Mouse (Mus musculus) forebrain, embryonic 14.5 days (tissue): ENCODE measurements around the gene Gramd1b. TPM values are rescaled to one million over a fixed set of nuclear protein-coding genes. Genes with fewer than 3 reads are reported as not detected.

Experiments
- ATAC-seq: fragments of 200-750 bp; cut with Nextera tagmentation; 2 replicates; pipeline ENCODE4 v1.8.0; 2017; ENCODE audit warnings: mild to moderate bottlenecking, moderate library complexity
- DNase-seq: peaks from one replicate; pipeline ENCODE4 v3.0.0-alpha.2; 2015; ENCODE audit warnings: low spot score
- H3K27ac ChIP-seq: fragments of 300-500 bp; sonication (generic); 2 replicates; pipeline ENCODE4 v1.5.1; 2014; ENCODE audit warnings: low read depth, mild to moderate bottlenecking, control low read depth, low read length, moderate library complexity
- H3K27me3 ChIP-seq: fragments of 300-500 bp; sonication (generic); replicated peaks from 2 replicates; pipeline ENCODE4 v1.6.1; 2014; ENCODE audit warnings: low read length, control low read depth, mixed read lengths; ENCODE audit not compliant: control insufficient read depth, insufficient read depth
- H3K36me3 ChIP-seq: fragments of 300-500 bp; sonication (generic); 2 replicates; pipeline ENCODE4 v1.6.1; 2014; ENCODE audit warnings: low read length, control low read depth; ENCODE audit not compliant: control insufficient read depth, insufficient read depth
- H3K4me1 ChIP-seq: fragments of 300-500 bp; sonication (generic); 2 replicates; pipeline ENCODE4 v1.6.1; 2014; ENCODE audit warnings: antibody characterized with exemption, low read length, control low read depth; ENCODE audit not compliant: control insufficient read depth, insufficient read depth
- H3K4me2 ChIP-seq: fragments of 300-500 bp; sonication (generic); 2 replicates; pipeline ENCODE4 v1.6.1; 2014; ENCODE audit warnings: mild to moderate bottlenecking, control low read depth, low read length
- H3K4me3 ChIP-seq: fragments of 300-500 bp; sonication (generic); 2 replicates; pipeline ENCODE4 v1.5.1; 2014; ENCODE audit warnings: low read depth, low read length, control low read depth
- H3K9ac ChIP-seq: fragments of 300-500 bp; sonication (generic); 2 replicates; pipeline ENCODE4 v1.6.1; 2014; ENCODE audit warnings: mild to moderate bottlenecking, low read length, control low read depth, moderate library complexity
- H3K9me3 ChIP-seq: fragments of 300-500 bp; sonication (generic); replicated peaks from 2 replicates; pipeline ENCODE4 v1.6.1; 2016; ENCODE audit warnings: low read length, control low read depth, mixed read lengths; ENCODE audit not compliant: control insufficient read depth
- WGBS: fragments of 180-500 bp; shearing (Covaris S2); extraction: QIAGEN DNeasy Blood & Tissue Kit; methylation state at CpG from one replicate; pipeline ENCODE4 v1.1.7; 2014; 5-methylcytosine and 5-hydroxymethylcytosine counted together
- polyA plus RNA-seq: library from polyadenylated mRNA; unstranded; fragments of >200 nt; fragmentation: Nextera tagmentation; extraction: Ambion mirVana; gene quantifications from 2 replicates; pipeline ENCODE4 v1.2.1, GENCODE M21; 2014

Gene Gramd1b
- polyA plus RNA-seq, 1 experiment from 2014 or later = 8.6 TPM

DNA sequence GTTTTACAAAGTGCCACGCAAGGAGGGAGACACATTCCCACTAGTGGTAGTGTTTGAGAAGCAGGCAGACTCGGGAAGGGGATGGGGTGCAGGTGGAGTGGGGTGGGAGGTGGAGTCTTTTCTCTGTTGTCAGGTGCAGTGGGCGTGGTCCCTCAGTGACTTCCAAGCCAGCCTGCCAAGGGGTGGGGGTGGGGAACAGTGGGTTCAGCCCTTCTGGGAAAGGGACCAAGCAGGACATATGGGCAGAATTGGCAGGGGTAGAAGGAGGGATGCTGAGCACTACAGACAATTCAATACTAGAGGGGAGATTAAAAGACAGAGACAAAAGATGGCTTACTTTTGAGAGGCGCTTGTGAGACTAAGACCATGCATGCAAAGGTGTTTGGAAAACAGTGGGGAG lies 198.9 kb downstream of the Gramd1b start:
- H3K27ac ChIP-seq = peak overlapping the region; percentile 6; the same call in 1 of the 2 replicates
- H3K4me3 ChIP-seq = no peak overlapping the region
- H3K27me3 ChIP-seq = no peaks in the 10 kb centered on the region
- DNase-seq (peak; percentile 67), ATAC-seq (peak; percentile 45; the same call in 1 of the 2 replicates)
- H3K9me3 ChIP-seq = no peaks in the 10 kb centered on the region
- WGBS = 76% methylated on average over 4 of the region's 4 CpGs
- no peak overlapping the region for H3K4me2 ChIP-seq
- H3K9ac ChIP-seq = no peak overlapping the region
- H3K36me3 ChIP-seq = peaks cover 5% of the 10 kb centered on the region; the same call in 1 of the 2 replicates
- peaks cover 9% of the 10 kb centered on the region for H3K4me1 ChIP-seq

DNA sequence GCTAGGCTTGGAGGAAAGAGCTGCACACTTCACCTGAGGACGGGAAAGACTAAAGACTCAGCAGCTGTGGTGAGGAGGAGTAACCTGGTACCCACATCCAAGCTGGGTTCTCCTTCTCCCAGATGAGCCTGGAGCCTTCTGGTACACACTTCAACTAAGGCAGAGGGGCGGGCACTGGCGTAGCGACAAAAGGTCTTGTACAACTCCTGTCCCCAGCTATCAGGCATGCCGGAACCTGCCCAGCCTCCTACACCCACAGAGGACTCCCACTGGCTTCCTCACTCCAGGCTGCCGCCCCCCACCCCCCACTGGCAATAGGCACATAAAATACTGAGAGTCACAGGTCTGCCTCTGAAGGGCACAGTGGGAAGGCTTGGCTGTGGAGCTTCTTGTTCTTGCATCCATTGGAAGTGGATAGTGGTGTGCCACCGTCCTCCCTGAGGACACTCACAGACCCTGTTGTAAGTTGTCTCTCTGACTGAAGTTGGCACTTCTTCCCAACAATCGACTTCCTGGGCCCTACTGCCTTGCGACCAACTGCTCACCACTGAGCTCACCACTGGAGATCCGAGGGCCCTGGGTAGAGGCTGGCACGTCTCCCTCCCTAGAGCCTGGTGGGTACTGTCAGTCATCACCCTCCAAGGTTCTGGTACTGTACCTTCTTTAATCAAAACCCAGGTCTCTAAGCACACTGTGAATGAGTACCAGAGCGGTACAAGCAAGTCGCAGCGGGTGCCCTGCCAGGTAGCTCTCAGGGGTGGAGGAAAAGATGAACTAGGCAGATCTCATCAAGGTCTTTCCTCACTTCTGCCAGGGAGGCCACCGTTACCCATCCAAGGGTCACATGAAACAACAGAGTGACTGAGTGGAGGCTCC lies 199.5 kb downstream of the Gramd1b start:
- 87% methylated on average over 15 of the region's 15 CpGs for WGBS
- H3K36me3 ChIP-seq = peaks cover 5% of the 10 kb centered on the region; the same call in 1 of the 2 replicates
- no peaks in the 10 kb centered on the region for H3K9me3 ChIP-seq
- H3K4me2 ChIP-seq = no peak overlapping the region
- peak overlapping the region; percentile 6; the same call in 1 of the 2 replicates for H3K27ac ChIP-seq
- H3K4me1 ChIP-seq = peaks cover 3% of the 10 kb centered on the region
- no peak overlapping the region for H3K4me3 ChIP-seq
- ATAC-seq = no peak
- H3K9ac ChIP-seq = no peak overlapping the region
- DNase-seq = no peak
- H3K27me3 ChIP-seq = no peaks in the 10 kb centered on the region

DNA sequence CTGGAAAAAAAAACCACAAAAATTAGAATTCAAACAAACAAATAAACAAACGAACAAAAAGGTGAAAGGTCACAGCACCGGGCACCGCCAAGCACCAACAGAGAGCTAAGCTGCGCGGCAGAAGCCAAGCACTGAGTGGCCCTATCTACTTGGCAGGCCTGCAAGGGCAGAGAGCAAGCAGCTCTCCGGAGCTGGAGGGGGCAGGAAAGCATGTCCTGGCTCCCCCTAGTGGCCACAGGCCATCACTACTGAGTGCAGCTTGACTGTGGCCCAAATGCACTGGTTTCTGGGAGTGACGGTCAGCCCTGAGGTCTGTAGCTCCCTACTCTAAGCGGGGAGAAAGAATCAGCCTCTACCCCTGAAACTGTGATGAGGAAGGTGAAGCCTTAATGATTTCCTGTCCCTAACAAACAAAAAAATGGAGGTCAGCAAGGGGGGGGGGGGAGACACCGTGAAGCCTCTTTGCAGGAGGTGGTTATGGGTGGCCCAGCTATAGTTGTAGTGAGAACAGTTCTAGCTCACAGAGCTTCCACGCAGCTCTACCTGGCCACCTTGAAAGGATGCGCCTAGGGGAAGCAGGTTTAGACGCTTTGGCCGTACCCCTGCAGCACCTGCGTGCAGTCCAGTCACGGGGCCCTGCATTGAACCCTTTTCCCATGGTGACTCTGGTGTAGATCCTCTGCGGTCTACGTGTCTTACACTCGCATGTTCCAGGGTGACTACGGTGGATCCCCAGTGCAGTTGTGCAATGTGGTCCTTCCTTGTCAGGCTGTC lies 200.4 kb downstream of the Gramd1b start:
- Histone ChIP-seq H3K4me3 (no peak overlapping the region), H3K27me3 (no peaks in the 10 kb centered on the region), H3K4me1 (no peaks in the 10 kb centered on the region), H3K9ac (no peak overlapping the region), H3K36me3 (peaks cover 5% of the 10 kb centered on the region; the same call in 1 of the 2 replicates), H3K27ac (no peak overlapping the region), H3K4me2 (no peak overlapping the region), H3K9me3 (no peaks in the 10 kb centered on the region)
- peak; percentile 86 for ATAC-seq
- 57% methylated on average over 19 of the region's 19 CpGs for WGBS
- peak; percentile 91 for DNase-seq

DNA sequence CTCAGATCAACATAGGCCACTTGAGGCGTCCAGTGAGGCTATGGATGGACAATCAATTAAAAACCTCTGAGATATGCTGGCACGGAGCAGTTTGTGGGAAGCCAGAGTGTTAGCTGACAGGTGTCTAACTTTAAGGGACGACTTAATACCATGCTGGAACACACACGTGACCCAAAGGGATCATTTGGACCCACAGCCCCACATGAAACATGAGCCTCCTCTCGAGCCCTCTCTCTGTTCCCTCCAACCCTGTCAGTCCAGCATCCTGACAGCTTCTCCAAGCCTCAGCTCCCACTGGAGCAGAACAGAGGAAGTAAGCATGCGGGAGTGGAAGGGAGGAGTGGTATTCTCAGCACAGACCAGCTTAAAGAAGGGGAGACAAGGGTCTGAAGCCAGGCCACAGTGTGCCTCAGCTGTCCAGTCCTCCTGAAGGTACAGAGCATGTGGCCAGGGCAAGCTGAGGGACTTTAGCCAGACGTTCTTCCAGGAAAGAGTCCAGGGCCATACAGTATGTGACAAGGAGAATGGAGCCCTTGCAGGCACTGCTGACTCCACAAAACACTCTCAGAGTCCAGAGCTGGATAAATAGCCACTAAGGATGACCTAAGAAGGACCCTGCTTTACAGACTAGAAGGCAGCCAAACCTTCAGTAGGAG lies 204.8 kb downstream of the Gramd1b start:
- no peaks in the 10 kb centered on the region for H3K9me3 ChIP-seq
- H3K9ac ChIP-seq = no peak overlapping the region
- no peaks in the 10 kb centered on the region for H3K4me1 ChIP-seq
- H3K4me3 ChIP-seq = no peak overlapping the region
- no peak overlapping the region for H3K4me2 ChIP-seq
- peaks cover 2% of the 10 kb centered on the region; the same call in 1 of the 2 replicates for H3K36me3 ChIP-seq
- DNase-seq = no peak
- no peak for ATAC-seq
- H3K27me3 ChIP-seq = no peaks in the 10 kb centered on the region
- WGBS = 83% methylated on average over 7 of the region's 7 CpGs
- H3K27ac ChIP-seq = no peak overlapping the region

DNA sequence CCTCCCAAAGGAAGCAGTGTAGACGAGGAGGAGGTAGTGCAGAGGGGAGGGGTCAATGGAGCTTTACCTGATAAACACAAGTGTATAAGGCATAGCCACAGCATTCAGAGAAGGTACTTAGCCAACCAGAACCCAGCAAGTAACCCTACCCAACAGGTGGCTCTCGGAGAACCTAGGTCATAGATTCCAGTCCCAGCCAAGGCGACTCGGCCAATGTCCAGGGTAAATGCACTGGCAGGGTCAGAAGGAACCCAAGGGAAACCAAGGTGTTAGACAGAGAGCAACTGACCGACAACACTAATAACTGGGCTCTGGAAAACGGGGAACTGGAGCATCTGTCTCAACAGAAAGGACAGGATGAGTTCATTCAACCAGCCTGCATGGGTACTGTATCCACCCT lies 206.4 kb downstream of the Gramd1b start:
- Histone ChIP-seq H3K9me3 (no peaks in the 10 kb centered on the region), H3K36me3 (0 out of 2 replicates have a peak, but pooled peaks cover 10% of the 10 kb centered on the region), H3K27me3 (no peaks in the 10 kb centered on the region), H3K4me1 (no peaks in the 10 kb centered on the region), H3K4me3 (no peak overlapping the region), H3K4me2 (no peak overlapping the region), H3K9ac (no peak overlapping the region), H3K27ac (no peak overlapping the region)
- no peak for DNase-seq
- WGBS = 91% methylated on average over 6 of the region's 6 CpGs
- ATAC-seq = no peak

DNA sequence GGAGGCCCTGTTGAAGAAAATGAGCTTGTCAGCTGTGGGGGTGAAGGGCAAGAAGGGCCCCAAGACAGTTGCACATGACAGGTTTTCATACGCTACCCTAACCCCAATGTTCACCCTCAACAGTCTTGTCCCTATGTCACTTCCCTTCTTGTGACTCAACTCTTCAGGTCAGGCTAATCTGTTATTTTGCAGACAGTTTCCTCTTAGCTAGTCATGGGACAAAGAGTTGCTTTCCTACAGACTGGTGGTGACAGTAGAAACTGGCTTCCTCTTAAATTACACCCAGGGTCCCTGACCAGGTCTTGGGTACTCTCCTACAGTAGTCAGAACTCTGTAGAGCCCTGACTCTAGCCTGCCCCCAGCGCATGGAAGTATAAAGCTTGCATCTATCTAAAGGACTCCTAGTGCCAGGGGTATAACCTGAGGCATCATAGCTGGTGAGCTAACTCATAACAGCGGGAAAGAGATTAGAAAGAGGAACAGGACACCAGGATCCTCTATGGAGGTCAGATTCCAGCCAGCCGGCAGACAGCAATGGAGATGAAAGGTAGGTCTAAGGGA lies 206.9 kb downstream of the Gramd1b start:
- Histone ChIP-seq H3K27me3 (no peaks in the 10 kb centered on the region), H3K4me2 (no peak overlapping the region), H3K36me3 (0 out of 2 replicates have a peak, but pooled peaks cover 10% of the 10 kb centered on the region), H3K9ac (no peak overlapping the region), H3K9me3 (no peaks in the 10 kb centered on the region), H3K4me1 (no peaks in the 10 kb centered on the region), H3K4me3 (no peak overlapping the region), H3K27ac (no peak overlapping the region)
- DNase-seq (no peak), ATAC-seq (no peak)
- 92% methylated on average over 4 of the region's 4 CpGs for WGBS

DNA sequence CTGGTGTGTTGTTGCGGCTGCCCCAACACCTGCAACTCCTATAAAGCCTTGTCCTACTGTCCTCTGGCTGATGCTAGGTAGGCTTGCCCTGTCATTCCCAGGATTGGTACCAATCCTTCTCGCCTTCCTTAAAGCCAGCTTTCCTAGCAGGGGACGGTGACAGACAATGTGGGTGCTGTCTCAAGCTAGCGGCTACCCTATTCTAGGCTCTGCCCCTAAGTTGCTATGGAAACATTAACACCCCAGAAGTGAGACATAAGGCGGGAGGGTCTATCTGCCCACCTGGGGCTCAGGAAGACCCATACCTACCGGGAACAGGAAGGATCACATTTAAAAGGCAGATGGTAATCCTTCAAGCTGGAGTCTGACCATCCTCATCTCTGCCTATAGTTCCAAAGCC lies 207.4 kb downstream of the Gramd1b start:
- Histone ChIP-seq H3K36me3 (0 out of 2 replicates have a peak, but pooled peaks cover 10% of the 10 kb centered on the region), H3K9ac (no peak overlapping the region), H3K9me3 (no peaks in the 10 kb centered on the region), H3K4me1 (no peaks in the 10 kb centered on the region), H3K4me3 (no peak overlapping the region), H3K27ac (no peak overlapping the region), H3K4me2 (no peak overlapping the region), H3K27me3 (no peaks in the 10 kb centered on the region)
- ATAC-seq = no peak
- DNase-seq = no peak
- WGBS = 82% methylated on average over 6 of the region's 6 CpGs

DNA sequence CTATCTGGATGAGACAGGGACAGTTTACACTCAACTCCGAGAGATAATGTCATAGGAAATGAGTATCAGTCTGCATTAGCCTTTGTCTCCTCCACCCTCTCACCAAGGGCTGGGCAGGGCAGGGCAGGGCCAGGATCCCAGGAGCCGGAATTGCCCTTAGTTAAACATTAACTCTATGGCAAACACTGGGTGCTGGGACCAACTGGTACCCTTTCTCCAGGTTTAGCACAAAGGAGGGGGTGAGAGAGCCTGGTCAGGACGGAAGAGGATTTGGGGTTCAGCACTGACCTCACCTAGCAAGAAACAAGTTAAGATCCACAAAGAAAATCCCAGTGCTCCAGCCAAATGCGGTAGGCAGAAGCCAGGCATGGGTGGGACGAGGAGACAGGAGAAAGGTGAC lies 208.0 kb downstream of the Gramd1b start:
- no peak overlapping the region for H3K27ac ChIP-seq
- H3K27me3 ChIP-seq = no peaks in the 10 kb centered on the region
- no peak overlapping the region for H3K4me2 ChIP-seq
- H3K4me1 ChIP-seq = no peaks in the 10 kb centered on the region
- DNase-seq (no peak), ATAC-seq (no peak)
- H3K9ac ChIP-seq = no peak overlapping the region
- H3K9me3 ChIP-seq = no peaks in the 10 kb centered on the region
- no peak overlapping the region for H3K4me3 ChIP-seq
- H3K36me3 ChIP-seq = 0 out of 2 replicates have a peak, but pooled peaks cover 8% of the 10 kb centered on the region
- 88% methylated on average over 5 of the region's 5 CpGs for WGBS
